Mouse (Mus musculus) adrenal gland, postnatal 10 days (tissue): ENCODE data around the gene Cmtm2b. TPM values are rescaled to one million over a fixed set of nuclear protein-coding genes. Genes with fewer than 3 reads are reported as not detected.
A peak's percentile ranks its signal among the peaks of the same experiment; 100 is the strongest.
"Not testable (repeated sequence)": the region's sequence is repeated elsewhere in the genome, so short reads cannot be mapped to it uniquely, and the experiment has no call there.

Experiments used
- DNase-seq: peaks from one replicate; pipeline ENCODE4 v3.0.0; 2021; ENCODE audit warnings: mixed read lengths
- long read RNA-seq, 2 experiments: library from polyadenylated mRNA; stranded (forward); transcript quantifications; one replicate each; pipeline ENCODE4 v2.0.0; 2021
- total RNA-seq, 2 experiments: library from RNA; stranded (reverse); gene quantifications; 2 replicates each; pipeline ENCODE4 v1.2.3; 2021

Cmtm2b gene
- not detected for total RNA-seq
- long read RNA-seq, experiment 1: 0 reads
- long read RNA-seq, experiment 2: 0 reads

DNA sequence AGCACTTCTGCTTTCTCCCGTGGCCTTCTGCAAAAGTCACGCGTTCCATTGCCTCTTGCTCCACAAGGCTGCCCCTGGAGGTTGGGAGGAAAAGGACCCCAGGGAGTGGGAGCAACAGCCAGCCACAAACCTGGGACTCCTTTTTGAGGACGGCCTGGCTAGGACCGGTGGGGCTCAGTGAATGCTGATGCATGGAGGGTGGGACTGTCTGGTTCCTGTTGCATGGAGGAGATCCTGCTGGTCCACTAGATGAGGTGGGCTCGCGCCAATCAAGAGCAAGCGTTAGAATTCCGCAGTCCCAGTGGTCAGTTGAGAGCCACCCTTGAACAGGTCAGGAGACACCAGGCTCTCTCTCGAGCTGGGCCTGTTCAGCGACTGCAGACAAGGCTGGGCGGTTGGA lies at the start of gene Cmtm2b:
Gene Cmtm2b, plus strand, starts transcription at position 301 of the 400 bp plus-strand sequence.
- not testable (repeated sequence) for DNase-seq

DNA sequence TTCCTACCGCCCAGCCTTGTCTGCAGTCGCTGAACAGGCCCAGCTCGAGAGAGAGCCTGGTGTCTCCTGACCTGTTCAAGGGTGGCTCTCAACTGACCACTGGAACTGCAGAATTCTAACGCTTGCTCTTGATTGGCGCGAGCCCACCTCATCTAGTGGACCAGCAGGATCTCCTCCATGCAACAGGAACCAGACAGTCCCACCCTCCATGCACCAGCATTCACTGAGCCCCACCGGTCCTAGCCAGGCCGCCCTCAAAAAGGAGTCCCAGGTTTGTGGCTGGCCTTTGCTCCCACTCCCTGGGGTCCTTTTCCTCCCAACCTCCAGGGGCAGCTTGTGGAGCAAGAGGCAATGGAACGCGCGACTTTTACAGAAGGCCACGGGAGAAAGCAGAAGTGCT lies 28.9 kb upstream of the Cmtm2b start, which contains the start of gene Cmtm2a:
Gene Cmtm2a, minus strand, starts transcription at position 101 of the 400 bp plus-strand sequence.
- not testable (repeated sequence) for DNase-seq

DNA sequence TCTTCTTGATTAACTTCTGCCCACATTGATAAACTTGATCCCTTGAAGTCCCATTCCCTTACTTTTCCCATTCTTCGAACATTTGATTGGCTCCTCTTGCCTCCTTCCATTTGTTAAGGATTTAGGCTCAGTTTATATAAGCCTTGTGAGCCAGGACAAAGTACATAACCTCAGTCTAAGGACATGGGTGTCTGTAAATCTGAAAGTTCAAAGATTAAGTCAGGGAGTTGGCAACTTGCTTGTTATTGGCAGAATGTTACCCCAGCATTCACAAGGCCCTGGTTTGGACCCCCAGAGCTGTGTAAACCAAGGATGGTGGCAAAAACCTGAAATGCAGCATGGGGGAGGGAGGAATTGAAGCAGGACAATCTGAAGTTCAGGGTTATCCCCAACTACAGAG lies 27.6 kb upstream of the Cmtm2b start:
- DNase-seq: no peak

DNA sequence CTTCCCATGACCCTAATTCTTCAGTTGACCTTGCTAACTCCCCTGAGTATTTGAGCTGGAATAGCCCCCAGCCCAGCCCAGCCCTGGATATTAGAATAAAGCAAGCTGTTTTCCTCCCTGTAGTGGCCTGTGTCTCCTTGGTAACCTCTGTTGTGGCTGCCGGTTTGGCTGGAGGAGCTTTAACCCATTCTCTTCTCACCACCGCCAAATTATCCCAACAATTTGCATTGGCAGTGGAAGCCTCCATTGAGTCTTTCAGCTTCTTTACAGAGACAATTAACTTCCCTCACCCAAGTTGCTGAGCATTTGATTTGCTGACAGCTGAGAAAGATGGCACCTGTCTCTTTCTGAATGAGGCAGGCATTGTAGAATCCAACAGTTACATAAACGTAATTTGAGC lies 20.5 kb upstream of the Cmtm2b start:
- DNase-seq: not testable (repeated sequence)

DNA sequence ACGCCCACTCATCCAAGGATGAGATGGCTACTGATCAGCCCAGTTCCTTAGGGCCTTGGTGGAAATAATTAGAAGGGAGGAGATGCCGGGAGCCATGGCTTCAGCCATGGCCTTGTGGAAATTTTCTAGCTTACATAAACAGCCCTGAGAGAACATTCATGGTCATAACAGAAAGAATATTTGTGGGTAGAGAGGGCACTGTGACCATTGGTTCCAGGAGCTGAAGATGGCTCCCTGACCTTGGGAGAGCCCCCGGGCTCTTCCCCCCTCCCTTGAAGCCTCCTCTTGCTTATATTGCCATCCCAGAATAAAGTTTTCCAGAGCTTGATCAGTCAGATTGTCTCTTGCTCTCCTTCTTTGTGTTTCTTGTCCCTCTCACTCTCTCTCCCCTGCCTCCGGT lies 19.5 kb upstream of the Cmtm2b start:
- not testable (repeated sequence) for DNase-seq

DNA sequence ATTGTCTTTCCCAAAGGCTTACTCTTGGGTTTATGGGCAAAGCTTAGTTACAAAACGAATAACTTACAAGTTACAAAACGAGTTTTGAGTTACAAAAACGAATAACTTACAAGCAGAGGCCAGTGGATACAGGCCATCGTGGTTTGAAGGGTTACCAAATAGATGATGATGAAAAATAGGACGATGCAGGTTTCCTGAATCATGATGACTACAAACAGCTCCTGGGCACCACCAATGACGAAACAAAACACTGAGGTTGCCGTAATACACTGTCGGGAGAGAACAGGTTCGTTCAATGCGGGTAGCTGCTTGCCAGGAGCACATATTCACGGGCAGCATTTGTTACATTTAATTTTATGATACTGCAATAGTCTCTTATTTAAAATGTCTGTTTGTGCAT lies 17.1 kb upstream of the Cmtm2b start:
- no peak for DNase-seq

DNA sequence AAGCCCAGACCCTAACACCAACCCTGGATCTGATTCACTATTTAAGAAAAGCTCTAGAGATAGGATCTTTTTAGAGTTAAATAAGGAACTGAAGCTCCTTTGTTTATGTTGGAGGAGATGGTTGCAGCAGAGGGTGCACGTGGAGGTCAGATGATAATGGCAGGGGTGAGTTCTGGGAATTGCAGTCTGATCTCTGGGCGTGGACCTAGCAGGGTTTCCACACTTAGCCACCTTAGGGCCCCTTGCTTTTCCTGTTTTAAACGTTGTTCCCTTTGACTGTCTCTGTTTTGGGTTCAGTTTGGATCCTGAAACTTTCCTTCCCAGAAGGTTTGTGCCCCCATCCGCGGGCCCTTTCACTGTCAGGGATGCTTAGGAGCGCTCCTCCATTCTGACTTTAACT lies 13.7 kb upstream of the Cmtm2b start:
- not testable (repeated sequence) for DNase-seq

DNA sequence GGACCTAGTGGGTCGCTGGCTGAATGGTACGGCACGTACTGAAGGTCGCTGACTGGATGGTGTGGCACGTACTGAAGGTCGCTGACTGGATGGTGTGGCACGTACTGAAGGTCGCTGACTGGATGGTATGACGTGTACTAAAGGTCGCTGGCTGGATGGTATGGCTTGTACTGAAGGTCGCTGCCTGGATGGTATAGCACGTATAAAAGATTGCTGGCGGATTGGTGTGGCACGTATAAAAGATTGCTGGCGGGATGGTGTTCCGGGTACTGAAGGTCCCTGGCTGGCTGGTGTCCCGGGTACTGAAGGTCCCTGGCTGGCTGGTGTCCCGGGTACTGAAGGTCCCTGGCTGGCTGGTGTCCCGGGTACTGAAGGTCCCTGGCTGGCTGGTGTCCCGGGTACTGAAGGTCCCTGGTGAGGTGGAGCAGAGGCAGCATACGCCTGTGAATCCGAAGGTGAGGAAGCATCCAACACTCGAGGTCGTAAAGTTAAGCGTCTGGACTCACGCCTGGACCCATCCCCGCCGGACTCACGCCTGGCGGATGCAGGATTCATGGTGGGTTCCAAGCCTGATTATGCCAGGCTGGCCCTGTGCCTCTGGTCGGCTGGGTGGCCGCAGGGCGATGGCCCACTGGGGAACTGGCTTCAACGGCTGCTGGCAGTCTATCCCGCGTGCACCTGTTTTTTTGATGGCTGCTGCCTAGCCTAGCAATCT lies 12.4 kb upstream of the Cmtm2b start, which contains the start of the genes Gm45711 and Cmtm1:
Gene Gm45711, minus strand, starts transcription at position 641 of the 715 bp plus-strand sequence.
Gene Cmtm1, minus strand, starts transcription at position 705 of the 715 bp plus-strand sequence.
- peak; percentile 75 for DNase-seq

DNA sequence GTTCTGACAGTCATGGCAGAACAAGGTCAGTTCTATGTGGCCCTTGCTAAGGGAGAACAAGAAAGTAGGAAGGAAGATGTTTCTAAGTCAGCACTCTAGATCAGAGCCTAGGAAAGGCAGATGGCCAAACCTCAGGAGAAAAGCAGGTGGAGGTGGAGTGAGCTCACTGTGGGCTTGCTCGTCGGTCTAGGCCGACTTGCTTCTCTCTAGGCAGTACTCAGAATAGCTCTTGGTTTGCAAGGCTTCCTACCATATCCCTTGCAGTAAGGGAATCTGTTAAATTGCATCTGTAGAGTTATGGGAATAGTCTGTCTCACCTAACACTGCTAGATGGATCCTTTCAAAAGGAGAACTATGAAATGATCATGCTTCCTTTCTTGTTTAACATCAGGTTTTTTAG lies 10.0 kb upstream of the Cmtm2b start:
- not testable (repeated sequence) for DNase-seq

DNA sequence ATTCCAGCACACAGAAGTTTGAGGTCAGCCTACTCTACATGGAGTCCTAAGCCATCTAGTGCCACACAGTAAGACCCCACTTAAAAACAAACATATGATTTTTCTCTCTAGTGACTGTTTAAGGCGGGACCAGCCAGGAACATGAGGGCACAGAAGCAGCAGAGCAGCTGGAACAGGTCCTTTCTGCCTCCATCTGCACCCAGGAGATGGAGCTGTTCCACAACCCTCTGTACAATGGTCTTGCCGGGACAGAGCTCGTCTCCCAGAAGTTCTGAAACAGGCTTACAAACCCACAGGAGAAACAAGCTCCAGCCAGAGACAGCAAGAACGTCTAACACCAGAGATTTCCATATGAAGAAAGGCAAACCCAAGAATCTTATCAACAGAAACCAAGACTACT lies 8.7 kb upstream of the Cmtm2b start:
- no peak for DNase-seq

DNA sequence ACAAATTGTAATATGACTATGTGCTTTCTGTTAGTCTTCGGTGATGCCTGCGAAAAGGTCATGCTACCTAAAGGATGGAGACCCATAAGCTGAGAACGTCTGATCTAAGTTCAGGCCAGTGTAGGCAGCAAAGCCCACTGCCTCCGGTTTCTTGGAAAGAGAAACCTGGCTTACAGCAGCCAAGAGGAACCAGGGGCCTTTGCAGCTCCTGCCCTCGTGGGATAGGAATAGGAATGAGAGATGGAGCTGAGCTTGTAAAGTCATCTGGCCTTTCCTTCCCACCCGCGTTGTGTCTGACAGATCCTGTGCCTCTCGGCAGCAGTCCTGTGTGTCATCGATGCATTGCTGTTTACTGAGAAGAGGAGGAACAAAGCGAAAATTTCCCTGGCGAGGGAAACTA lies 763 bp upstream of the Cmtm2b start, which contains the start of gene Gm11020:
Gene Gm11020, plus strand, starts transcription at position 301 of the 400 bp plus-strand sequence.
- DNase-seq: not testable (repeated sequence)

DNA sequence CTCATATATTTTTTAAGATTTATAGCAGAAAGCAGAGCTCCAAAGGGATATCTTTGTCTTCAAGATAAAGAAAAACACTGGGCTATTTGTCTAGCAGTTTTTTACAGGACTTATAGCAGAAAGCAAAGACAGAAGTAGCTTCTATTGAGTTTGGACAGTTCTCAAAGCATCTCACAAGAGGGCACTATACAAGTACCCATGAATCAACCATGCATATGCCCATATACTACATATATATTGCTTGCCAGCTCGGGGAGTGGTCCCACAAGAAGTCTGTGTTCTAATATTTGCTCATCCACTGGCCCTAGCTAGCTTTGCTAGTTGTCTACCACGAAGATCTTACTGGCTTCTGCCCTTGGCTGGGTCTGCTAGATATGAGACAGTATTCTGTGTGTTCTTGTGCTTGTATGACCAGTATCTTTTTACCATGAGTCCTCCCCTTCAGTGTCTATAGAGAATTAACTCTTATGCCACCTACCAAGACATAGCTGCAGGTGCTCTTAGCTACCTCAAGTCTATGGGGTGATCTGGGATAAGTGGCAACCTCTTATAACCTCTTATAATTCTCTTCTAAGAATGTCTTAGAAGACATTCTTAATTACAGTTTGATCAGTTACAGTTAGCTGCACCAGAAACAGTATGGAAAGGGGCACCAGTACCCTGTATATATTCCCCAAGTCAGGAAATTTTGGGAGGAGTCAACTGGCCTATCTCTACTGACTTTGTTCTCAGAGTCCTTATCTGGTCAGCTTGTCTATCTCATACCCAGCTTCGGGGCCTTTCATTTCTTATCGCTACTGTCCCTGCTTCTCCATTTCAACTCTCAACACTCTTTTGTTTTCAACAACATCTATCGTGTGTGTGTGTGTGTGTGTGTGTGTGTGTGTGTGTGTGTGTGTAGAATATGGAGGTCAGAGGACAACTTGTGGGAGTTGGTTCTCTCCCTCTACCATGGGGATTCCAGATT lies 10.9 kb downstream of the Cmtm2b start:
- DNase-seq: no peak

DNA sequence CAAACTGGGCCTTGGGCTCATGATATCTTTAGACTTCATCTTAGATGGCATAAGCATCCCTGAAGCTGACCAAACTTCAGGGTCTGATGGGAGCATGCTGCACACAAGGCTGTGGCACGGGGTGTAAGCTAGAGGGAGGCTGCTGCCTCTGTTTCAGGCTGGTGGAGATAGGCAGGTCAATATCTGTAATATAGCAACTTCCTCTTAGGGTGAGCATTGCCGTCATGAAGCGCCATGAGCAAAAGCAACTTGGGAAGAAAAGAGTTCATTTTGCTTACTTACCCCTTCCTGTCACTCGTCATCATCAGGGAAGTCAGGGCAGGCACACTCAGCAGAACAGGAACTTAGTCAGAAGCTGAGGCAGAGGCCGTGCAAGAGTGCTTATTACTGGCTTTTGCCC lies 11.8 kb downstream of the Cmtm2b start:
- no peak for DNase-seq

DNA sequence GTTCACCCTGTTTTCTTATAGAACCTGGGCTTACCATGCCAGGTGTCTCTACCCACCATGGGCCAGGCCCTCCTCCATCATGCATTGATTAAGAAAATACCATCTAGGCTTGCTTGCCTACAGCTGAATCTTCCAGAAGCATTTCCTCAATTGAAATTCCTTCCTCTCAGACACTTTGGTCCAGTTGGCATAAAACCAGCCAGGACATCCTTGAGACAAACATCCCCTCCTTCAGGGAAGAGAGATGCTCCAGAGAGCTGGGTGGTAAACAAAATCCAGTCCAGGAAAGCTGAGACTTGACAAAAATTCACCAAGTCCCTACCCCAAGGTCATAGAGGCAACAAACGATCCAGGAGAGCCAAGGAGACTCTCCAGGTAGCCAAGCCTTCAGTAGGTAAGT lies 12.2 kb downstream of the Cmtm2b start:
- DNase-seq: no peak

DNA sequence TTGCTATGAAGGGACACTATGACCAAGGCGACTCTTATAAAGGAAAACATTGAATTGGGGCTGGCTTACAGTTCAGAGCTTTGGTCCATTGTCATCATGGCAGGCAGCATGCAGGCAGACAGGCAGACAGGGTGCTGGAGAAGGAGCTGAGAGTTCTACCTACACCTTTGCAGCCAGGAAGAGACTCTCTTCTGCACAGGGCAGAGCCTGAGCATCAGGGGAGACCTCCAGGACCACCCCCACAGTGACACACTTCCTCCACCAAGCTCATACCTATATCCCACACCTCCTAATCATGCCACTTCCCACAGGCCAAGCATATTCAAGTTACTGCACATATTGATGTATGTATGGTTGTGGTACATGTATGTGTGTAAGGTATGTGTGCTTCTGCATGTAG lies 14.8 kb downstream of the Cmtm2b start:
- DNase-seq: no peak

DNA sequence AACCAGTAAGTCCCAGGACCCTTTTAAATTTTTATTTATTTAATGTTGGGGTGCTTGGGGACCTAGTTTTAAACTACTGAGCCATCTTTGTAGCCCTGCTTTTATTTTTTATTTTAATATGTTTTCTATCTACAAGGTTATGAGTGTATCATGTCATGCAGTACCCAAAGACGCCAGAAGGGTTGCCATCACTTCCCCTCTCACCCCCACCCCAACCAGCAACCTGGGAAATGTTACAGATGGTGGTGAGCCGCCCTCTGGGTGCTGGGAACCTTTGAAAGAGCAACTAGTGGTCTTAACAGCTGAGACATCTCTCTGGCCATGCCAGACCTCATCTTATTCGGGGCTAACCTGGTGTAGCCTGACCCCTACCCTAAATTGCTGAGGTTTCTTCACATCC lies 15.9 kb downstream of the Cmtm2b start:
- no peak for DNase-seq

DNA sequence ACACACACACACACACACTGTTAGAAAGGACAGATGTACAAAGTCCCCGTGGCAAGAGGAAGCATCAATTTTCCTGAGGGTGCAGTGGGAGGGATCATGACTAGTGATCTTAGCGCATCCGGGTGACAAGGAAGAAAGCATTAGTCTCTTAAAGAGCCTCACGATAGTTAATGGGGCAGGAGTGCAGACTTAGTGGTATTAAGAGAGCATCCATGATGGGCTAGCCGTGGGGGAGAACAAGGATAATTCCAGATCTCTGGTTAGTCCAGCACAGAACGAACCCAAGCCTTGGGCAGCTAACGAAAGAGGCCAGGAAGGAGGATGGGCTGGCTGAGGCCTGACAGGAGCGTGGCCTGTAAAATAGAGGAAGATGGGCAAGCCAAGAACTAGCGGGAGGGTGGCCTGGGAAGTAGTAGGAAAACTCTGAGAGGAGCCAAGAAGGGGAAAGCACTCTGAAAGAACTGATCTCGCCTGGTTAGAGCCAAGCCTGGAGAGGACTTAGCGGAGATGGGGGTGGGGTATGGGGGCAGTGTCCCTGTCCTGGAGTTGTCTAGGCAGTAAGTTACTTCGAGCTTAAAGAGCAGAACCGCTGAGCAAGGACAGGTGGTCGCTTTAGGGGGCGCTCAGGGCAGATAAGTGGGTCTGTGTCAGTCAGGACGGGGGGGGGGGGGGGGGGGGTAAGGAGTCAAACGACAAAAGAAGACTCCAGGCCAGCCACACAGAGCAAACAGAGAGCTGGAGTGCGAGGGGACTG lies 17.4 kb downstream of the Cmtm2b start, which contains the start of gene Cmtm3:
Gene Cmtm3, plus strand, starts transcription at position 182 of the 754 bp plus-strand sequence.
- DNase-seq: peak; percentile 46

DNA sequence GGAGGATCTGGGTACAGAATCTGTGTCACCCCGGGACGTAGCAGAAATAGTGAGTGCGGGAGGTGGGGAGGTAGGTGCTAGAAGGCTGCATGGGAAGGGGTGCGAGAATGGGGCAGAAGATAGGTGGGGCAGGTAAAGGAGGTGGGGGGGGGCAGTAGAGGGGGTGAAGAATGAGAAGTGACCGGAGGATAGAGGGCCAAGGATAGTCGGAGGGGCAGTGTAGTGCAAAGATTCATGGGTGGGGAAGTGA lies 17.9 kb downstream of the Cmtm2b start:
- DNase-seq: no peak

DNA sequence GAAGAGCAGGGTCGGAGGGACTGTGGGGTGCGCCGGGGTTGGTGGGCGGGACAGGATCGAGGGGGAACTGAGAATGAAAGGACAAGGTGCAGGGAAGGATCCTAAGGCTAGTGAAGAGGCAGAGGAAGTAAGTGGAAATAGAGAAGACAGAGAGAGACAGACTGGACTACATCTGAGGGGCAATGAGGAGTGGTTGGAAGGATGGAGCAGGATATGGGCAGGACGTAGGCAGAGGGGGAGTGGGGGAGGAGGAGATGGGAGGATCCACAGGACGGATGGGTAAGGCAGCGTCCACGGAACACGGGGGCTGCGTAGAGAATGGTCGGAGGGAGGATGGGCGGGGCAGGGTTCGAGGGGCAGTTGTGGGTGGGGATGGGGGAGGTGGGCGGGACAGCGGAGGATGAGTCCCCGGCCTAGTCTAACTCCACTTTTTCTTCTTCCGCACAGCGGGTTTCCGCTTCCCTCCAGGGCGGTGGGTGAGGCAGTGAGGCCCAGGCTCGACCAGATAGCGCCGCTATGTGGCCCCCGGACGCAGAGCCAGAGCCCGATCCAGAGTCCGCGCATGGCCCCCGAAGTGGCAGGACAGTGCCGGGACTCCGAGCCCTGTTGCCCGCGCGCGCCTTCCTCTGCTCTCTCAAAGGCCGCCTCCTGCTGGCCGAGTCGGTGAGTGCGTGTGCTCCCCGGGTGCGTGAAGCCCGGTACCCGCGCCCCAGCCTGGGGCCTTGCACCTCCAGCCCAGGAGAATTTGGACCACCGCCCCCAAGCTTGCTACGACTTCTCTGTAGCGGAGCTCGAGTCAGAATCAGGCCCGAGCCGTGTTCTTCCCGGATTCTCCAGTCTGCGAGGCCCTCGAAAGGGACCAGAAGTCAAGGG lies 18.4 kb downstream of the Cmtm2b start:
- DNase-seq: peak; percentile 88

DNA sequence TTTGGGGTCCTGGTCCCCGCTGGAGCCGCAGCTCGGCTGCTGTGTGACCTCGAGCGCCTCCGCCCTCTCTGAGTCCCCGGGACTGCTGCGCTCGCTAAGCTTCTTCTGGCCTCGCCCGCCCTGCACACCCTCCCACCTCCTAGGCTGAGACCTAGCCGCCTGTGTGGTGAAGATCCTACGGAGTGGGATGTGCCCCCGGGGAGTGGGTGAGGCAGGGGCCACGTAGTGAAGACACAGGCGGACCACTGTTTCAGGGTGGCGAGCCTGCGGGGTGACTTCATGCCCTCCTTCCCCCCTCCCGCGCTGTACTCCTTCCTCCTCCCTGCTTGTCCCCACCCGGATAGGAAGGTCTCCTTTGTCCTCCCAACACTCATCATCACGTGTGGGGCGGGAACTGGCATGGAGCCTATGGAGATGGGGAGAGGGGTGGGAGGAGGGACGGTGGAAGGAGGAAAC lies 19.1 kb downstream of the Cmtm2b start:
- peak; percentile 85 for DNase-seq

DNA sequence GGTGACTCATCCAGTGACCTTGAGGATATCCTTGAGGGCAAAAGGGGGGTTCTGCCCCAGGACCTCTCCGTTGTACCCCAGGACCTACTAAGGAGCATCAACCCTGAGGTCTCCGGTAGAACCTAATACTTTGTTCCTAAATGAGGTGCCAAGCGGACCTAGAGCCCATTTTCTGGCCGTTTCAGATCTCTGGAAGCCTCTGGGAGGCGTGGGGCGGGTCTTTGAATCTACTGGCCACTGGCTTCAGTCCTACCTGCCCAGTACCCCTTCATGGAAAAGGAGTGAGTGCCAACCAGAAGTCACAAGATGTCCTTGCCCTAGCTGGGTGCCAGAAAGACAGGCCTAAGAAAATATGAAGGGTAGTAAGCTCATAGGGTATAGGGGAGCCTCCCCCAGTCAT lies 19.6 kb downstream of the Cmtm2b start:
- DNase-seq: no peak
